In genomic region chr17:30210262-30210661, GRCm38 (mm10) we compare ENCODE assay signal across 20 mouse cellular contexts.
DNase-seq lines count a peak whose midpoint lies in the region; ATAC-seq lines count a peak whose summit lies in the region.
"Had no signal": no experiment of that assay in that cellular context is flagged by ENCODE, and none has a peak within 500 bp of the region (broad histone marks: within the 10 kb centered on the region; RNA-seq: fewer than 3 reads in every experiment).

No protein-coding gene starts in this region.

- peaks cover 9% of the 10 kb centered on the region; the same call in 1 of the 2 replicates for H3K4me1 ChIP-seq in midbrain, embryonic 14.5 days (ENCODE audit: control insufficient read depth, insufficient read depth, low read length)
- peaks cover 13% of the 10 kb centered on the region for H3K4me1 ChIP-seq in midbrain, embryonic 10.5 days

- peaks cover 36% of the 10 kb centered on the region for H3K36me3 ChIP-seq in midbrain, embryonic 14.5 days (ENCODE audit: control insufficient read depth, insufficient read depth, low read length)
- peaks cover 60% of the 10 kb centered on the region for H3K36me3 ChIP-seq in midbrain, embryonic 10.5 days

- no peak overlapping the region for H3K9ac ChIP-seq in midbrain, embryonic 14.5 days (replicated peaks; ENCODE audit: low read length)
- H3K9ac ChIP-seq: embryonic facial prominence, embryonic 13.5 days; forebrain, embryonic 12.5 days; heart, embryonic 15.5 days; hindbrain, embryonic 15.5 days had no signal

- H3K4me3 ChIP-seq in midbrain, embryonic 14.5 days (replicated peaks; ENCODE audit: low read depth, low read length) = no peak overlapping the region
- no peak overlapping the region for H3K4me3 ChIP-seq in midbrain, embryonic 10.5 days
- H3K4me3 ChIP-seq: embryonic facial prominence, embryonic 13.5 days; forebrain, embryonic 12.5 days; heart, adult 2 months; heart, embryonic 15.5 days; hindbrain, embryonic 15.5 days had no signal

- intact Hi-C loops in heart, postnatal 10 days (cut with DNase I) = no loop called here

- H3K4me2 ChIP-seq in midbrain, embryonic 14.5 days (ENCODE audit: low read length) = no peak overlapping the region
- H3K4me2 ChIP-seq: embryonic facial prominence, embryonic 13.5 days; forebrain, embryonic 12.5 days; heart, embryonic 11.5 days; heart, embryonic 15.5 days; hindbrain, embryonic 15.5 days had no signal

- no peaks in the 10 kb centered on the region for H3K27me3 ChIP-seq in midbrain, embryonic 14.5 days (ENCODE audit: control insufficient read depth, insufficient read depth, low read length)
- no peaks in the 10 kb centered on the region for H3K27me3 ChIP-seq in midbrain, embryonic 10.5 days (ENCODE audit: low read depth, poor library complexity, severe bottlenecking)
- H3K27me3 ChIP-seq: embryonic facial prominence, embryonic 13.5 days; forebrain, embryonic 12.5 days; heart, embryonic 15.5 days; hindbrain, embryonic 15.5 days; Patski had no signal

- peak; percentile 63 for DNase-seq in cerebellum, adult 11-12 months
- DNase-seq in midbrain, embryonic 14.5 days = no peak
- DNase-seq in midbrain, embryonic 10.5 days (ENCODE audit: low spot score) = no peak
- peak; percentile 54 to 60 for DNase-seq in cerebellum, postnatal 10 days
- no peak for DNase-seq in left cerebral cortex, adult 8-10 months (ENCODE audit: low spot score in 2 of 2)
- DNase-seq in heart, postnatal 10 days = no peak
- DNase-seq: adrenal gland, postnatal 14 days; embryo, embryonic 11 days; gastrocnemius, postnatal 14 days; heart, adult 2 months had no signal

- 0 out of 2 replicates have a peak overlapping the region, but pooled peaks have one; percentile 13 for H3K27ac ChIP-seq in midbrain, embryonic 14.5 days (replicated peaks; ENCODE audit: low read depth, low read length)
- H3K27ac ChIP-seq in midbrain, embryonic 10.5 days (replicated peaks) = no peak overlapping the region
- H3K27ac ChIP-seq: embryonic facial prominence, embryonic 13.5 days; forebrain, embryonic 12.5 days; heart, adult 2 months; heart, embryonic 15.5 days; hindbrain, embryonic 15.5 days had no signal

- ATAC-seq in cerebellum, adult (ENCODE audit: insufficient number of reproducible peaks, low FRiP score, low TSS enrichment) = no peak
- ATAC-seq in midbrain, embryonic 14.5 days (ENCODE audit: low FRiP score, low TSS enrichment) = no peak
- ATAC-seq: activated CD4-positive, CD25-positive, alpha-beta regulatory T cell, adult 4 months; forebrain, embryonic 16.5 days; intestine, embryonic 16.5 days; Patski had no signal

- no peaks in the 10 kb centered on the region for H3K9me3 ChIP-seq in midbrain, embryonic 14.5 days (ENCODE audit: control insufficient read depth, low read length)
- H3K9me3 ChIP-seq in midbrain, embryonic 10.5 days (replicated peaks) = no peaks in the 10 kb centered on the region
- H3K9me3 ChIP-seq: embryonic facial prominence, embryonic 13.5 days; forebrain, embryonic 12.5 days; heart, embryonic 15.5 days; hindbrain, embryonic 15.5 days had no signal

- 97% methylated on average over 8 of the region's 8 CpGs for WGBS in midbrain, embryonic 14.5 days
- whole genome bisulfite sequencing in midbrain, embryonic 10.5 days = 95% methylated on average over 8 of the region's 8 CpGs

Comparison
In these comparisons a context has a peak if more than half of its experiments do, and no peak if none do; other contexts are left out.
1. DNase-seq: peak in cerebellum, adult 11-12 months (single experiment) and cerebellum, postnatal 10 days (2 of 2); none in midbrain, embryonic 14.5 days (single experiment), midbrain, embryonic 10.5 days (single experiment), left cerebral cortex, adult 8-10 months (0 of 2) and heart, postnatal 10 days (0 of 2).